Mouse (Mus musculus) kidney, postnatal 0 days (tissue): ENCODE results near the gene Gse1. TPM values are rescaled to one million over a fixed set of nuclear protein-coding genes. Genes with fewer than 3 reads are reported as not detected.

Source experiments
- ATAC-seq: fragments of 200-750 bp; cut with Nextera tagmentation; replicated peaks from 2 replicates; pipeline ENCODE4 v1.8.0; 2017; ENCODE audit warnings: low read depth, moderate number of reproducible peaks, moderate TSS enrichment, moderate library complexity; ENCODE audit not compliant: low FRiP score
- DNase-seq: peaks from one replicate; pipeline ENCODE4 v3.0.0-alpha.2; 2016; ENCODE audit warnings: low spot score
- H3K27ac ChIP-seq: fragments of 300-500 bp; sonication (generic); 2 replicates; pipeline ENCODE4 v1.5.1; 2014; ENCODE audit warnings: mild to moderate bottlenecking
- H3K27me3 ChIP-seq: fragments of 300-500 bp; sonication (generic); 2 replicates; pipeline ENCODE4 v1.6.1; 2014; ENCODE audit warnings: low read length, mixed read lengths; ENCODE audit not compliant: insufficient read depth
- H3K36me3 ChIP-seq: fragments of 300-500 bp; sonication (generic); 2 replicates; pipeline ENCODE4 v1.6.1; 2014; ENCODE audit warnings: low read length, mixed read lengths; ENCODE audit not compliant: insufficient read depth
- H3K4me1 ChIP-seq: fragments of 300-500 bp; sonication (generic); replicated peaks from 2 replicates; pipeline ENCODE4 v1.6.1; 2014; ENCODE audit warnings: antibody characterized with exemption, low read length, mixed read lengths; ENCODE audit not compliant: insufficient read depth
- H3K4me2 ChIP-seq: fragments of 300-500 bp; sonication (generic); 2 replicates; pipeline ENCODE4 v1.6.1; 2014; ENCODE audit warnings: mild to moderate bottlenecking, low read length, moderate library complexity, mixed read lengths
- H3K4me3 ChIP-seq: fragments of 300-500 bp; sonication (generic); replicated peaks from 2 replicates; pipeline ENCODE4 v1.5.1; 2014; ENCODE audit warnings: low read depth, low read length
- H3K9ac ChIP-seq: fragments of 300-500 bp; sonication (generic); 2 replicates; pipeline ENCODE4 v1.6.1; 2014; ENCODE audit warnings: low read depth, low read length
- H3K9me3 ChIP-seq: fragments of 300-500 bp; sonication (generic); replicated peaks from 2 replicates; pipeline ENCODE4 v1.6.1; 2016; ENCODE audit warnings: low read length, inconsistent platforms, mixed read lengths
- CTCF ChIP-seq: IDR thresholded peaks from 2 replicates; pipeline ENCODE4 v1.5.1; 2016; ENCODE audit warnings: antibody characterized with exemption, low read depth, mild to moderate bottlenecking, moderate library complexity
- WGBS: fragments of 180-500 bp; shearing (Covaris S2); extraction: QIAGEN DNeasy Blood & Tissue Kit; methylation state at CpG from one replicate; pipeline ENCODE4 v1.1.7; 2014; 5-methylcytosine and 5-hydroxymethylcytosine counted together
- polyA plus RNA-seq: library from polyadenylated mRNA; unstranded; fragments of >200 nt; fragmentation: Nextera tagmentation; extraction: Ambion mirVana; gene quantifications from 2 replicates; pipeline ENCODE4 v1.2.1, GENCODE M21; 2015

Gse1 gene
- polyA plus RNA-seq, 1 experiment from 2014 or later, result 8.4 TPM

- Histone ChIP-seq H3K4me2 (peak overlapping the region; percentile 27), H3K9me3 (no peaks in the 10 kb centered on the region), H3K27me3 (no peaks in the 10 kb centered on the region), H3K9ac (peak overlapping the region; percentile 0; the same call in 1 of the 2 replicates), H3K36me3 (0 out of 2 replicates have a peak, but pooled peaks cover under 1% of the 10 kb centered on the region), H3K4me3 (no peak overlapping the region), H3K4me1 (peaks cover 61% of the 10 kb centered on the region), H3K27ac (no peak overlapping the region)
- TF ChIP-seq CTCF, result no peak
- WGBS, result 13% methylated on average over 25 of the region's 25 CpGs
- ATAC-seq (peak; percentile 55), DNase-seq (peak; percentile 88)
Measured at GRCm38 (mm10) chr8:120549321-120549921, 321.2 kb downstream of the Gse1 start.

- DNase-seq, result no peak
- ATAC-seq, result peak; percentile 12; the same call in 1 of the 2 replicates
- H3K36me3 ChIP-seq, result peaks cover 5% of the 10 kb centered on the region; the same call in 1 of the 2 replicates
- peaks cover 61% of the 10 kb centered on the region for H3K4me1 ChIP-seq
- no peak overlapping the region for H3K27ac ChIP-seq
- no peak for TF ChIP-seq CTCF
- no peaks in the 10 kb centered on the region for H3K9me3 ChIP-seq
- peak overlapping the region; percentile 0; the same call in 1 of the 2 replicates for H3K9ac ChIP-seq
- peak overlapping the region; percentile 27 for H3K4me2 ChIP-seq
- H3K27me3 ChIP-seq, result no peaks in the 10 kb centered on the region
- WGBS, result 16% methylated on average over 11 of the region's 11 CpGs
- no peak overlapping the region for H3K4me3 ChIP-seq
Measured at GRCm38 (mm10) chr8:120549922-120550321, 321.7 kb downstream of the Gse1 start.

- no peak for ATAC-seq
- peaks cover 6% of the 10 kb centered on the region; the same call in 1 of the 2 replicates for H3K36me3 ChIP-seq
- no peak for DNase-seq
- TF ChIP-seq CTCF, result no peak
- no peak overlapping the region; the same call in 1 of the 2 replicates for H3K27ac ChIP-seq
- no peaks in the 10 kb centered on the region for H3K9me3 ChIP-seq
- no peaks in the 10 kb centered on the region for H3K27me3 ChIP-seq
- H3K4me2 ChIP-seq, result no peak overlapping the region
- WGBS, result 23% methylated on average over 12 of the region's 12 CpGs
- peaks cover 56% of the 10 kb centered on the region for H3K4me1 ChIP-seq
- H3K4me3 ChIP-seq, result no peak overlapping the region
- H3K9ac ChIP-seq, result no peak overlapping the region
Measured at GRCm38 (mm10) chr8:120550430-120550829, 322.2 kb downstream of the Gse1 start.

GRCm38 (mm10) chr8:120550937-120551676 is 322.9 kb downstream of the Gse1 start:
- Histone ChIP-seq H3K9ac (no peak overlapping the region), H3K27ac (no peak overlapping the region)
- 75% methylated on average over 11 of the region's 11 CpGs for WGBS

GRCm38 (mm10) chr8:120551677-120551980 is 323.4 kb downstream of the Gse1 start:
- no peak for TF ChIP-seq CTCF
- WGBS, result 84% methylated on average over 3 of the region's 3 CpGs
- H3K4me2 ChIP-seq, result no peak overlapping the region
- ATAC-seq (no peak), DNase-seq (no peak)
- H3K9ac ChIP-seq, result no peak overlapping the region
- no peaks in the 10 kb centered on the region for H3K27me3 ChIP-seq
- H3K9me3 ChIP-seq, result no peaks in the 10 kb centered on the region
- H3K36me3 ChIP-seq, result peaks cover 6% of the 10 kb centered on the region; the same call in 1 of the 2 replicates
- H3K4me3 ChIP-seq, result no peak overlapping the region
- H3K4me1 ChIP-seq, result peaks cover 47% of the 10 kb centered on the region
- no peak overlapping the region for H3K27ac ChIP-seq

More at GRCm38 (mm10) chr8:120550937-120551676, 322.9 kb downstream of the Gse1 start:
- no peak for ATAC-seq
- H3K4me2 ChIP-seq, result no peak overlapping the region
- no peak overlapping the region for H3K4me3 ChIP-seq
- no peak for DNase-seq
- no peaks in the 10 kb centered on the region for H3K27me3 ChIP-seq
- peaks cover 6% of the 10 kb centered on the region; the same call in 1 of the 2 replicates for H3K36me3 ChIP-seq
- H3K9me3 ChIP-seq, result no peaks in the 10 kb centered on the region
- H3K4me1 ChIP-seq, result peaks cover 49% of the 10 kb centered on the region
- no peak for TF ChIP-seq CTCF

- Histone ChIP-seq H3K4me1 (peaks cover 39% of the 10 kb centered on the region), H3K9ac (no peak overlapping the region), H3K36me3 (peaks cover 6% of the 10 kb centered on the region; the same call in 1 of the 2 replicates), H3K4me3 (no peak overlapping the region), H3K9me3 (no peaks in the 10 kb centered on the region), H3K27me3 (no peaks in the 10 kb centered on the region), H3K4me2 (no peak overlapping the region), H3K27ac (no peak overlapping the region)
- WGBS, result 83% methylated on average over 11 of the region's 11 CpGs
- TF ChIP-seq CTCF, result no peak
- no peak for ATAC-seq
- DNase-seq, result no peak
Measured at GRCm38 (mm10) chr8:120552509-120552908, 324.3 kb downstream of the Gse1 start.
